ENCODE assay signal across 32 mouse cellular contexts in the genomic region with DNA sequence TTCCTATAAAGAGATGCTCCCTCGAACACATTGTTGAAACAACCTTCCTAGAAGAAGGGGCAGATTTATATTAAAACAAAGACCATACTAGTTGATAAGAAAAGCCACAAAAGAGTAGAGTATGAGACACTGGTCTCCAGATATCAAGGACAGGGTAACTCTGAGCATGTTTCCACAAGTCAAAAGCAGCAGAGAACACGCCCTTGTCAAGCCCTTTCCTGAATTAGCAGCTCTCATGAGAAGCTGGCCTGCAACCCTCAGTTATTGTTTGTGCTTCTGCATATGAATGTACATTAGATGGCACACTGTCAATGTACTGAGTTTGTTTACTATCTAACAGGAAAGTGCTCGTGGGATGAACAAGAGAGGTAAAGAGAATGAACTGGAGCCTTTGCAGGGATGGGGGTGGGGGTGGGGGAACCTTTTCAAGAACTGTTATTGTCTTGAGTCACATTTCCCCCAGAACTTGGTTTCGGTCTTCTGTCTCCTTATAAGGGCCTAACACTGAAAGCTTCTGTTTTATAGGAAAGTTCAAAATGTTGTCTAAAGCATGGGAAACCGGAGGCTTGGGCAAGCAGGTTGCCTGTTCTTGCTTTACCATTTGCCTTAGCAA.
DNase-seq lines count a peak whose midpoint lies in the region; ATAC-seq and TF ChIP-seq lines count a peak whose summit lies in the region.
"Had no signal": no experiment of that assay in that cellular context is flagged by ENCODE, and none has a peak within 500 bp of the region (broad histone marks: within the 10 kb centered on the region; RNA-seq: fewer than 3 reads in every experiment).

No protein-coding gene starts in this region.

- H3K9ac ChIP-seq in stomach, embryonic 16.5 days (ENCODE audit: low read length): no peak overlapping the region
- no peak overlapping the region for H3K9ac ChIP-seq in stomach, postnatal 0 days (ENCODE audit: low read length)
- H3K9ac ChIP-seq: embryonic facial prominence, embryonic 12.5 days; forebrain, embryonic 15.5 days; heart, embryonic 12.5 days; hindbrain, embryonic 13.5 days; liver, embryonic 12.5 days; liver, postnatal 0 days; neural tube, embryonic 13.5 days had no signal

- H3K36me3 ChIP-seq in stomach, embryonic 16.5 days (ENCODE audit: control insufficient read depth, insufficient read depth, low read length): no peaks in the 10 kb centered on the region
- no peaks in the 10 kb centered on the region for H3K36me3 ChIP-seq in stomach, postnatal 0 days (ENCODE audit: control insufficient read depth, insufficient read depth, low read length)
- H3K36me3 ChIP-seq in thymus, adult 2 months (ENCODE audit: control insufficient read depth, insufficient read depth, low read length): no peaks in the 10 kb centered on the region
- H3K36me3 ChIP-seq: embryonic facial prominence, embryonic 12.5 days; forebrain, embryonic 10.5 days; forebrain, embryonic 15.5 days; heart, embryonic 12.5 days; hindbrain, embryonic 13.5 days; liver, embryonic 12.5 days; midbrain, embryonic 10.5 days; neural tube, embryonic 13.5 days had no signal

- H3K27ac ChIP-seq in stomach, embryonic 16.5 days (ENCODE audit: low read length): 0 out of 2 replicates have a peak overlapping the region, but pooled peaks have one; percentile 6
- H3K27ac ChIP-seq in stomach, postnatal 0 days (replicated peaks): no peak overlapping the region
- no peak overlapping the region for H3K27ac ChIP-seq in thymus, adult 2 months (ENCODE audit: control insufficient read depth, insufficient read depth, low read length)
- H3K27ac ChIP-seq: embryonic facial prominence, embryonic 12.5 days; forebrain, embryonic 10.5 days; forebrain, embryonic 15.5 days; heart, adult 2 months; hindbrain, embryonic 13.5 days; liver, embryonic 12.5 days; midbrain, embryonic 10.5 days; neural tube, embryonic 13.5 days had no signal

- H3K9me3 ChIP-seq in stomach, embryonic 16.5 days (replicated peaks; ENCODE audit: control insufficient read depth, low read length): no peaks in the 10 kb centered on the region
- H3K9me3 ChIP-seq in stomach, postnatal 0 days (ENCODE audit: control insufficient read depth, low read length): no peaks in the 10 kb centered on the region
- H3K9me3 ChIP-seq: embryonic facial prominence, embryonic 12.5 days; forebrain, embryonic 10.5 days; forebrain, embryonic 15.5 days; heart, embryonic 12.5 days; hindbrain, embryonic 13.5 days; liver, embryonic 12.5 days; midbrain, embryonic 10.5 days; neural tube, embryonic 13.5 days had no signal

- 60% methylated on average over 5 of the region's 5 CpGs for WGBS in stomach, embryonic 16.5 days
- 44% methylated on average over 5 of the region's 5 CpGs for WGBS in stomach, postnatal 0 days
- 89% methylated on average over 5 of the region's 5 CpGs for WGBS in thymus, adult 2 months

- H3K27me3 ChIP-seq in stomach, embryonic 16.5 days (ENCODE audit: control insufficient read depth, insufficient read depth, low read length): no peaks in the 10 kb centered on the region
- no peaks in the 10 kb centered on the region for H3K27me3 ChIP-seq in stomach, postnatal 0 days (ENCODE audit: control insufficient read depth, insufficient read depth, low read length)
- no peaks in the 10 kb centered on the region for H3K27me3 ChIP-seq in thymus, adult 2 months (ENCODE audit: control insufficient read depth, insufficient read depth, low read length)
- H3K27me3 ChIP-seq: embryonic facial prominence, embryonic 12.5 days; forebrain, embryonic 15.5 days; heart, embryonic 12.5 days; hindbrain, embryonic 13.5 days; liver, embryonic 12.5 days; neural tube, embryonic 13.5 days had no signal

- no peak overlapping the region for H3K4me2 ChIP-seq in stomach, embryonic 16.5 days (ENCODE audit: low read depth, low read length)
- H3K4me2 ChIP-seq in stomach, postnatal 0 days (replicated peaks; ENCODE audit: low read depth): no peak overlapping the region
- H3K4me2 ChIP-seq: embryonic facial prominence, embryonic 12.5 days; forebrain, embryonic 15.5 days; heart, embryonic 12.5 days; hindbrain, embryonic 13.5 days; liver, embryonic 12.5 days; neural tube, embryonic 13.5 days had no signal

- no peak for ATAC-seq in stomach, embryonic 16.5 days (ENCODE audit: insufficient read depth, low FRiP score)
- ATAC-seq in stomach, postnatal 0 days (ENCODE audit: low FRiP score, low TSS enrichment): no peak
- peak; percentile 58 for ATAC-seq in activated CD4-positive, CD25-positive, alpha-beta regulatory T cell, adult 4 months
- ATAC-seq in cerebellum, adult (ENCODE audit: insufficient number of reproducible peaks, low FRiP score, low TSS enrichment): no peak
- ATAC-seq: forebrain, embryonic 15.5 days; liver, embryonic 12.5 days; liver, postnatal 0 days; midbrain, embryonic 16.5 days had no signal

- no peak for TF ChIP-seq EP300 in stomach, postnatal 0 days (optimal IDR thresholded peaks at IDR 0.05)

- peaks cover 5% of the 10 kb centered on the region for H3K4me1 ChIP-seq in stomach, embryonic 16.5 days (ENCODE audit: control insufficient read depth, insufficient read depth, low read length)
- H3K4me1 ChIP-seq in stomach, postnatal 0 days (replicated peaks; ENCODE audit: control insufficient read depth, insufficient read depth): no peaks in the 10 kb centered on the region
- H3K4me1 ChIP-seq in thymus, adult 2 months (replicated peaks; ENCODE audit: control insufficient read depth, insufficient read depth, low read length): no peaks in the 10 kb centered on the region
- H3K4me1 ChIP-seq: embryonic facial prominence, embryonic 12.5 days; forebrain, embryonic 10.5 days; forebrain, embryonic 15.5 days; heart, embryonic 12.5 days; hindbrain, embryonic 13.5 days; neural tube, embryonic 13.5 days had no signal

- DNase-seq in stomach, postnatal 0 days (ENCODE audit: low spot score): no peak
- peak; percentile 41 for DNase-seq in CD4-positive helper T cell, adult 2 months (ENCODE audit: low read depth, low spot score)
- peak; percentile 77 for DNase-seq in urinary bladder, postnatal 14 days (ENCODE audit: low spot score)
- no peak for DNase-seq in thymus, adult 2 months
- DNase-seq in retina, postnatal 1 day: no peak
- DNase-seq: adrenal gland, adult 8-10 months; B cell, adult 2 months; cerebellum, adult 11 months; cerebellum, adult 9-10 months; cerebellum, postnatal 36 days; gastrocnemius, postnatal 25 days; heart, adult 2 months; heart, postnatal 4 days; kidney, adult 11 months; kidney, postnatal 4 days; layer of hippocampus, postnatal 36 days; left cerebral cortex, postnatal 4 days; liver, postnatal 0 days; lung, postnatal 14 days; thymus, postnatal 25 days had no signal

- H3K4me3 ChIP-seq in stomach, embryonic 16.5 days (replicated peaks; ENCODE audit: low read length): no peak overlapping the region
- no peak overlapping the region for H3K4me3 ChIP-seq in stomach, postnatal 0 days (ENCODE audit: low read depth, low read length)
- H3K4me3 ChIP-seq in thymus, adult 2 months (ENCODE audit: control insufficient read depth, insufficient read depth, low read length): no peak overlapping the region
- H3K4me3 ChIP-seq: embryonic facial prominence, embryonic 12.5 days; forebrain, embryonic 10.5 days; forebrain, embryonic 15.5 days; heart, adult 2 months; heart, embryonic 12.5 days; hindbrain, embryonic 13.5 days; liver, embryonic 12.5 days; midbrain, embryonic 10.5 days; neural tube, embryonic 13.5 days had no signal

- TF ChIP-seq POLR2A in thymus, adult 2 months (IDR thresholded peaks at IDR 0.05; ENCODE audit: control insufficient read depth, extremely low read depth, insufficient read depth, low read length, poor library complexity): no peak

- TF ChIP-seq CTCF in stomach, postnatal 0 days (IDR thresholded peaks at IDR 0.05; ENCODE audit: low read depth): no peak
- no peak for TF ChIP-seq CTCF in thymus, adult 2 months (IDR thresholded peaks at IDR 0.05; ENCODE audit: borderline replicate concordance, control insufficient read depth, extremely low read depth, insufficient read depth, low read length, poor library complexity)

Comparison
In these comparisons a context has a peak if more than half of its experiments do, and no peak if none do; other contexts are left out.
1. DNase-seq: peak in CD4-positive helper T cell, adult 2 months (single experiment) and urinary bladder, postnatal 14 days (single experiment); none in stomach, postnatal 0 days (single experiment), thymus, adult 2 months (single experiment) and retina, postnatal 1 day (single experiment).